Mouse (Mus musculus) embryonic fibroblast, embryonic 13.5 days (primary cell): ENCODE results near the gene Ugt1a7c.

Experiments
- CTCF ChIP-seq: IDR thresholded peaks from 2 replicates; pipeline ENCODE4 v1.5.1; 2011; ENCODE audit warnings: mild to moderate bottlenecking, control low read depth, low read length, moderate library complexity, borderline replicate concordance; ENCODE audit not compliant: insufficient read depth
- POLR2A ChIP-seq: IDR thresholded peaks from 2 replicates; pipeline ENCODE4 v1.6.1; 2011; ENCODE audit warnings: low read depth, mild to moderate bottlenecking, control low read depth, low read length, moderate library complexity

GRCm38 (mm10) chr1:88263778-88264177, 168.9 kb downstream of the Ugt1a7c start:
- no peak for TF ChIP-seq CTCF
- no peak for TF ChIP-seq POLR2A
